Mouse (Mus musculus): ENCODE measurements around the gene Vps8.

DNA sequence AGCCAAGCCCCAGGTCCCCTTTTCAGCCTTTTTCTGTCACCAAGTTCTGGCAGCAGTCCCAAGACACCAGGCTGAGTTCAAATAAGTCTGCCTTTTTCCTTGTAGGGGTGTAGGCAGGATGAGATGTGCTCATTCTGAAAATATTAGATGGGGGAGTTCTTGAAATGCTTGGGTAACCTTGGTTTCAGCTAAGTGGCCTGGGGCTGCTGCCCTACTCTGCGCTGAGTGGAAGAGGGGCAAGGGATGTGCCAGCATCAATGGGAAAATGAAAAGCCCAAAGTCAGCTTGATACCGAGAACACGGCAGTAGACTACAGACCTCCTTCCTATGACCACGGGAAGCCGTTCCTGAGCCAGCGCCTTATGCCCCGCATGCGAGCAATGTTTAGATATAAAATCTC lies 7.8 kb upstream of the Vps8 start:
- no peak for TF ChIP-seq CTCF (IDR thresholded peaks at IDR 0.05; ENCODE audit: low read depth)
- no peak for TF ChIP-seq EP300 (IDR thresholded peaks at IDR 0.05; ENCODE audit: low read depth)
